Mouse (Mus musculus): ENCODE measurements around the gene Nfix.

DNA sequence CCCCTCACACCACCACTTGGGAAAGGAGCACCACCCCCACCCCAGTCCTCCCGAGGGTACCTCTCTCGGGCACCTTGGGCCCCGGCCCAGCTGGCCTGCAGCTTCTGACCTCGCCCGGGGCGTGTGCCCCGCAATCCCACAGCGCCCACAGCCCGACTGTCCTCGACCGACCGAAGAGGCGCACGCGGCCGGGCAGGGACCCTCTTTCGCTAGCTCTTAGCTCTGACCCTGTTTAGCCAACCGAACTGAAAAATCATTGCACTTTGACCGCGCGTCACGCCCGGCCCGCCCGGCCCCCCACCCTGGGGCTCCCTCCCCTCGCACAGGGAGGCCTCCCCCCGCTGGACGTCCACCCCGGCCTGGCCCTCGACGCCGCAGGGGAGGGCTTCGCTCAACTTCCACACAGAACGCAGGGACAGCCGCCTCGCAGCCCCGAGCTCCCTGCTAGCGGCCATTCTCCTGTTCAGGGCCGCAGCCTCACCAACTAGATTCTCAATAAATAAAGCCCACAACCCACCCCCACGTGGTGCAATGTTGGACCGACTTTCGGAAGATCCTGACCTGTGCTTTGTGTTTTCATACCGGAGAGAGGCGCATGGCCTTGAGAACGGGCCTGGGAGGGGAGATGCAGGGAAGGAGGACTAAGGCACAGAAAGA, 93.4 kb downstream of the Nfix start:
- TF ChIP-seq CTCF (conservative IDR thresholded peaks at IDR 0.05; ENCODE audit: low read length) (no peak), POU5F1 (IDR thresholded peaks at IDR 0.05; ENCODE audit: borderline replicate concordance, low read length) (no peak), NANOG (IDR thresholded peaks at IDR 0.05; ENCODE audit: borderline replicate concordance, low read length) (no peak)
